In the genomic region with DNA sequence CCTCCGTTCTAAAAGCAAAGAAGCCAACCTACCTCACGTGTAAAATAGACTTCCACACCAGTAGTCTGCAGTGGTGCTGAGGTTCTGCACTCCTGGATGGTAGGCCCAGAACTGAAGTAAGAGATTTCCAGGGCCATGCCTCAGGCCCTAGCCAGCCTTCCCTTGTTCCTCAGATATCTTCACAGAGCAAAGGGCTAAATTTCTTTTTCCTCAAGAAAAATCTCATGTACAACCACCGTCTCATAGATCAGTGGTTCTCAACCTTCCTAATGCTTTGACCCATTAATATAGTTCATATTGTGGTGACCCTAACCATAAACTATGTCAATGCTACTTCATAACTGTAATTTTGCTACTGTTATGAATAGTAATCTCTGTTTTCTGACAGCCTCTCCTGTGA, we compare ENCODE assay signal across 8 mouse cellular contexts.
DNase-seq lines count a peak whose midpoint lies in the region; ATAC-seq and TF ChIP-seq lines count a peak whose summit lies in the region.

No protein-coding gene starts in this region.

- TF ChIP-seq EP300 in heart, adult 2 months (IDR thresholded peaks at IDR 0.05; ENCODE audit: insufficient read depth, low read depth, low read length), result no peak
- no peak for TF ChIP-seq EP300 in liver, embryonic 14.5 days (IDR thresholded peaks at IDR 0.05; ENCODE audit: low read depth)

- H3K27me3 ChIP-seq in heart, adult 2 months (ENCODE audit: control insufficient read depth, insufficient read depth, low read length), result no peaks in the 10 kb centered on the region
- H3K27me3 ChIP-seq in thymus, adult 2 months (ENCODE audit: control insufficient read depth, insufficient read depth, low read length), result no peaks in the 10 kb centered on the region
- H3K27me3 ChIP-seq in liver, embryonic 14.5 days (ENCODE audit: control insufficient read depth, insufficient read depth, low read length), result no peaks in the 10 kb centered on the region

- H3K9ac ChIP-seq in heart, adult 2 months (ENCODE audit: low read depth, low read length), result no peak overlapping the region
- H3K9ac ChIP-seq in liver, embryonic 14.5 days (replicated peaks), result no peak overlapping the region

- peak overlapping the region; percentile 95 for H3K4me3 ChIP-seq in heart, adult 2 months
- no peak overlapping the region for H3K4me3 ChIP-seq in thymus, adult 2 months (ENCODE audit: control insufficient read depth, insufficient read depth, low read length)
- H3K4me3 ChIP-seq in liver, embryonic 14.5 days (ENCODE audit: insufficient read depth in 1 of 2, low read depth in 2 of 2, low read length in 2 of 2), result peak overlapping the region in 1 of 2 experiments; percentile 73; a peak in 2 of 4 replicates

- H3K36me3 ChIP-seq in heart, adult 2 months (ENCODE audit: control insufficient read depth, insufficient read depth, low read length), result peaks cover 2% of the 10 kb centered on the region; the same call in 1 of the 2 replicates
- H3K36me3 ChIP-seq in thymus, adult 2 months (ENCODE audit: control insufficient read depth, insufficient read depth, low read length), result no peaks in the 10 kb centered on the region
- no peaks in the 10 kb centered on the region for H3K36me3 ChIP-seq in liver, embryonic 14.5 days (replicated peaks; ENCODE audit: control insufficient read depth, insufficient read depth, low read depth)

- no peak for TF ChIP-seq CTCF in heart, adult 2 months (IDR thresholded peaks at IDR 0.05)
- no peak for TF ChIP-seq CTCF in thymus, adult 2 months (IDR thresholded peaks at IDR 0.05; ENCODE audit: borderline replicate concordance, control insufficient read depth, extremely low read depth, insufficient read depth, low read length, poor library complexity)
- no peak for TF ChIP-seq CTCF in liver, embryonic 14.5 days (IDR thresholded peaks at IDR 0.05; ENCODE audit: low read depth)

- peak overlapping the region; percentile 94 for H3K4me2 ChIP-seq in liver, embryonic 14.5 days (ENCODE audit: low read depth)

- peaks cover 5% of the 10 kb centered on the region; the same call in 1 of the 2 replicates for H3K79me2 ChIP-seq in heart, adult 2 months (replicated peaks; ENCODE audit: control insufficient read depth, insufficient read depth, low read length)

- H3K9me3 ChIP-seq in liver, embryonic 14.5 days (ENCODE audit: control insufficient read depth, low read length), result no peaks in the 10 kb centered on the region

- no peak for DNase-seq in heart, adult 2 months
- DNase-seq in heart, adult 11 months, result no peak
- no peak for DNase-seq in thymus, adult 2 months
- no peak for DNase-seq in thymus, postnatal 14 days
- no peak for DNase-seq in liver, embryonic 14.5 days (ENCODE audit: low read depth in 3 of 3, low spot score in 3 of 3)
- DNase-seq in urinary bladder, adult 18-20 months (ENCODE audit: low spot score in 2 of 2), result no peak
- DNase-seq in frontal cortex, adult 2 months (ENCODE audit: extremely low spot score in 1 of 2, low spot score in 1 of 2), result no peak
- no peak for DNase-seq in lung, adult 18-20 months

- intact Hi-C loops in heart, adult 2 months (cut with DNase I), result loop anchor here (5.0 kb wide), 2 partner anchors 87 to 88 kb away; a partner anchor contains a TSS

- WGBS in heart, adult 2 months, result 45% methylated on average over 3 of the region's 3 CpGs
- WGBS in thymus, adult 2 months, result 38% methylated on average over 3 of the region's 3 CpGs
- 33% methylated on average over 3 of the region's 3 CpGs for whole genome bisulfite sequencing in liver, embryonic 14.5 days (ENCODE audit: insufficient replicate concordance)

- H3K27ac ChIP-seq in heart, adult 2 months, result no peak overlapping the region; the same call in 1 of the 2 replicates
- peak overlapping the region; percentile 67 for H3K27ac ChIP-seq in thymus, adult 2 months (ENCODE audit: control insufficient read depth, insufficient read depth, low read length)
- H3K27ac ChIP-seq in liver, embryonic 14.5 days, result no peak overlapping the region

- no peak for TF ChIP-seq POLR2A in heart, adult 2 months (IDR thresholded peaks at IDR 0.05; ENCODE audit: insufficient read depth, low read depth, low read length)
- TF ChIP-seq POLR2A in thymus, adult 2 months (IDR thresholded peaks at IDR 0.05; ENCODE audit: control insufficient read depth, extremely low read depth, insufficient read depth, low read length, poor library complexity), result no peak

- H3K4me1 ChIP-seq in heart, adult 2 months (ENCODE audit: control insufficient read depth, insufficient read depth, low read length), result peaks cover 3% of the 10 kb centered on the region
- H3K4me1 ChIP-seq in thymus, adult 2 months (replicated peaks; ENCODE audit: control insufficient read depth, insufficient read depth, low read length), result peaks cover 20% of the 10 kb centered on the region
- H3K4me1 ChIP-seq in liver, embryonic 14.5 days (replicated peaks; ENCODE audit: control insufficient read depth in 2 of 2, insufficient read depth in 2 of 2, low read length in 1 of 2), result peaks cover 14 to 15% of the 10 kb centered on the region in 2 experiments

- ATAC-seq in liver, embryonic 14.5 days (ENCODE audit: insufficient read depth), result no peak
